Mouse (Mus musculus) gastrocnemius, postnatal 36 days (tissue): ENCODE data around the gene Flt3l. TPM values are rescaled to one million over a fixed set of nuclear protein-coding genes. Genes with fewer than 3 reads are reported as not detected.
"Not testable (repeated sequence)": the region's sequence is repeated elsewhere in the genome, so short reads cannot be mapped to it uniquely, and the experiment has no call there.

Experiments used
- DNase-seq, 2 experiments: peaks; one replicate each; pipeline ENCODE4 v3.0.0; 2022
- intact Hi-C: fragments of 180-260 bp; cut with DNase I; formaldehyde crosslinking; loops from one replicate; pipeline ENCODE4 v1.15.1; 2025
- total RNA-seq, 2 experiments: library from RNA; stranded (reverse); gene quantifications; 2 replicates each; pipeline ENCODE4 v1.2.3; 2021

Gene Flt3l
- total RNA-seq, 2 experiments from 2014 or later: 2.8 to 4.0 TPM

- intact Hi-C loops: no loop called here
- DNase-seq: no peak
These were observed 27.7 kb upstream of the Flt3l start, which contains the start of gene Slc17a7 for GRCm38 (mm10) chr7:45163735-45164490. Slc17a7 (plus strand) TSS chr7:45163949.

- DNase-seq: no peak
- intact Hi-C loops: loop anchor here (1.0 kb wide), 1 partner anchor 35 kb away; no protein-coding TSS in a partner anchor
These were observed 26.9 kb upstream of the Flt3l start for GRCm38 (mm10) chr7:45162996-45163615.

DNA sequence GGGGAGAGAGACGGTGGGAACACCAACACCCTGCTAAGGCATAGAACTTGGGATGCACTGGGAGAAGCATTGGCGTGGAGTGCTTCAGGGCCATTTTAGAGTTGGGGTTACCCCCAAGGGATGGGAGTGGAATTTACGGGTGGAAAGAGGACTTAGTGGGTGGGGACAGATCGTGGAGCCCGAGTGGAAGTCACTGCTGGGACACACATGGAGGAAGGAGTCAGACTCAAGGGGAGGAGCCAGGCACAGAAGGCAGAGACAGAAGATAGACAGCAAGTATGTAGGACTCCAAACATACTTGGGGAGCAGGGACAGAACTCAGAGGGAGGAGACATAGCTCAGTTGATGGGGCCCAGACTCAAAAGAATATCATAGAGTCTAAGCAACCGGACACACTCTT is 26.3 kb upstream of the Flt3l start:
- no peak for DNase-seq
- intact Hi-C loops: loop anchor here (1.0 kb wide), 1 partner anchor 36 kb away; no protein-coding TSS in a partner anchor

DNA sequence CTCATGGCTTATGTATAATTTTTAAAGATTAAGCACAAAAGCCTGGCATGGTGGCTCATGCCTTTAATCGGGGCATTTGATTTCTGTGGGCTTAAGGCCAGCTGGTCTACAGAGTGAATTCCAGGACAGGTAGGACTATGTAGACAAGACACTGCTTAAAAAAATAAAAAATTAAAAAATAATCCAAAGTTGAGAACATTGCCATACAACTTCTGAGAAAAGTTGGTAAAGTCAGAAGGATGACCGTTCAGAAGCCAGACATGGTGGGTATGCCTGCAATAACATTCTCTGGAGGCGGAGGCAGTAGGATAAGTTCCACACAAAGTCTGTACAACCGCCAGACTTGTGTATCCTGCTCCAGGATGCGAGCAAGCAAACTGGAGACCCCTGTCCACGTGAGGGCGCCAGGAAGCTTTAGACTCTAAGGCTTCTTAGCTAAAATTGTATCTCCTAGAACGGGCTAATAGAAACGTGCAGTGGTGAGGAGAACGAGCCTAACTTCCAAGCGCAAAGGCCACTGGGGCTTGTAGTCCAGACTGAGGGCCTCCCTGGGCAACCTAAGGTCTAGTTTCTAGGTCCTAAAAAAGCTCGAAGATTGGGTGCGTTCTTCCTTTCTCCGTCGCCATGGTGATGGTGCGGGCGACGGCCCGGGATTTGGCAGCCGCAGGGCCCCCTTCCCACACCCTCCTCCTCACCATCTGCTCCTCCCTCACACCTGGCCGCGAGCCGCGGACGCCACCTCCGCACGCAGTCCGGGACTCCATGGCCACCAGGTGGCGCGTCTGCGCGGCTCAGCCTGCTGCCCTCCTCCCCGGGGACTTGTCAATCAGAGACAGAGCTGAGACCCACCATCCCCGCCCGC is 25.6 kb upstream of the Flt3l start:
- DNase-seq: peak; percentile 83 to 85
- intact Hi-C loops: loop anchor here (1.0 kb wide), 1 partner anchor 36 kb away; no protein-coding TSS in a partner anchor

DNA sequence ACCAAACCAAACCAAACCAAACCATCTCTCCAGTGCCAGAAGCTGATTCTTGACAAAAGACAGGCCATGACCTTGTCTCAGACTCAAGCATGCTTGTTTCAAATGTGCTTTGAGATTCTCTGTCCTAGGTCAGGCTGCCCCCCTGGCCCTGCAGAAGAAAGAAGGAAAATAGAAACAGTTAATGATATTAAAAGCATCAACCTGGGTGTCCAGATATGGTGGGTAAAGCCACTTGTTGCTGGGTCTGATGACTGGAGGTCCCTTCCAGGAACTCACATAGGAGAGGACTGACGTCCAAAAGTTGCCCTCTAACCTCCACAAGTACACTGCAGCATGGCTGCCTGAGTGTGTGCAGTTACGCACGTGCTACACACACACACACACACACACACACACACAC is 24.6 kb upstream of the Flt3l start:
- intact Hi-C loops: no loop called here
- no peak for DNase-seq

DNA sequence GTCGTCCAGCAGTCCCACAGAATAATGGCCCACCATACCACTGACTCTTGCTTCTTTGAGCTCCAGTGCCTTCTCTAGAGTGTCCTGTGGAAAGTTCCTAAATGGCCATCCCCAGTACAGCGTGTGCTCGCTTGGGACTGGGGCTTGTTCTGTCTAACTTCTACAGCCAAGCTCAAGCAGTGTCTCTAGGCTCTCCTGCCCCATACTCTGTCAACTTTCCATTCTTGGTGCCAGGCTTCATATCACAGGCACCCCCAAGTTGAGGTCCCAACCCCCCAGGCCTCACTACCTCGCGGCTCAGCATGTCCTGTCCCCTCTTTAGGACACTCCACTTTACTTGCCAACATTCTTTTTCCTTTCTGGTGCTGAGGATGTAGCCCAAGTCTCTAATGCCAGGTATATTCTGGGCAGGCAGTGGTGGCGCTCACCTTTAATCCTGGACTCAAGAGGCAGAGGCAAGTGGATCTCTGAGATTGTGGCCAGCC is 24.1 kb upstream of the Flt3l start:
- intact Hi-C loops: no loop called here
- no peak for DNase-seq

GRCm38 (mm10) chr7:45158991-45159390 is 22.8 kb upstream of the Flt3l start:
- intact Hi-C loops: no loop called here

DNA sequence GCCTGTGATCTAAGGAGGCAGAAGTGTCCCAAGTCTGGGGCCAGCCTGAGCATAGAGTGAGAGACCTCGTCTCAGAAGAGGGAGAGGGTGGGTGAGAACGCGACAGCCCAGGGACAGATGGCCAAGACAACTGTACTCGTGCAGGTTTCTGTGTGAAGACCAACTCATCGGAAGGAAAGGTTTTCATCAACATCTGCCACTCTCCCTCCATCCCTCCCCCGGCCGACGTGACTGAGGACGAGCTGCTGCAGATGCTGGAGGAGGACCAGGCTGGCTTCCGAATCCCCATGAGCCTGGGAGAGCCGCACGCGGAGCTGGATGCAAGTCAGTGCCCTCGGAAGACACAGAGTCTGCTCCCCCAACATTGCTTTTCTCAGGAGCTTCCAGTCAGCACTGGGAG is 21.2 kb upstream of the Flt3l start:
- intact Hi-C loops: no loop called here
- DNase-seq: no peak

More at GRCm38 (mm10) chr7:45158991-45159390, 22.8 kb upstream of the Flt3l start:
- DNase-seq: no peak

DNA sequence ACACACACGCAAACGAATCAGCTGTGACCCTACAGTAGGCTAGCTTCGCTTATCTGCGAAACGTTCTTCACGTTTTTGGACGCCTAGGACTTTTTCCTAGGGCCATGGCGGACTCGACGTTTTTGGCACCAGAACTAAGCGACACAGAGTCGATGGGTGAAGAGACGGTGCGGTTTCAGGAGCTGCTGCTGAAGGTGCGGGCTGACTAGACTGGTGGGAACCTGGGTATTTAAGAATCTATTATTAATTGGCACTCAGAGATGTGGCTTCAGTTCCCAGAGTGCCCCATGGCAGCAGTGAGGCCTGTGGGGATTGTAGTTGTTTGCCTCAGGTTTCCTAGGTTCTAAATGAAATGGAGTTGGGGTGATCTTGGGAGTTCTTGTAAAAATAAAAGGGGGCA is 20.0 kb upstream of the Flt3l start:
- DNase-seq: no peak
- intact Hi-C loops: no loop called here

DNA sequence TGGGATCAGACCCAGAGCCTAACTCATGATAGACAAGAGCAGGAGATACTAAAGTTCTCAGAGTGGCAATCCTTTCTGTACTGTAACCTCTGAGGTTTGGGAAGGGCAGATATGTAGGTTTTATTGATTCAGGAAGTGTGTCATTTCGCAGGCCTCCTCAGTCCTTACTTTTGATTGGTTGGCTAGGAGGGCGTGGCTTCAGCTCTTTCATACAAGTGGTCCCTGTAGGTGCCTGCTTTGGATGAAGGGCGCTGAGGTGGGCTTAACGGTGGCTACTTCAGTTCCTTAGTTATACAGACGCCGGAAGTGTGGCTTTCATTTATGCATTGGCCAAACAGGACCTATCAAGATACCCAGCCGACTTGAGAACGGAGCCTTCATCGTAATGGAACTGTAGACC is 19.4 kb upstream of the Flt3l start:
- intact Hi-C loops: no loop called here
- no peak for DNase-seq

DNA sequence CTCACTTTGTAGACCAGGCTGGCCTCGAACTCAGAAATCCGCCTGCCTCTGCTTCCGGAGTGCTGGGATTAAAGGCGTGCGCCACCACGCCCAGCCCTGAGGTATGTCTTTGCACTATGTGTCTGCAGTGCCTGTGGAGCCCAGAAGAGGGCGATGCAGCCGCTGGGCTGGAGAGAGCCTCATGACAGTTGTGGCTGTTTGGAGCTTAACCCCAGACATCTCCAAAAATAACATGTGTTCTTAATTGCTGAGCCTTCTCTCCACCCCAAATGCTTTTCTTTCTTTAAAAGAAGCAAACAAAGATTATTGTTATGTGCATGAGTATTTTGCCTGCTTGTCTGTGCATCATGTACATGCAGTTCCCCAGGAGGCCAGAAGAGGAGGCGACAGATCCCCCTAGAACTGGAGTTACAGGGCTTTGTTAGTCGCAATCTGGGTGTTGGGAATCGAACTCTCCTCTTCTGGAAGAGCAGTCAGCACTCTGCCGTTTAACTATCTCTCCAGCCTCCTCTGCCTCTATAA is 18.8 kb upstream of the Flt3l start:
- DNase-seq: peak; percentile 56 to 58
- intact Hi-C loops: no loop called here

DNA sequence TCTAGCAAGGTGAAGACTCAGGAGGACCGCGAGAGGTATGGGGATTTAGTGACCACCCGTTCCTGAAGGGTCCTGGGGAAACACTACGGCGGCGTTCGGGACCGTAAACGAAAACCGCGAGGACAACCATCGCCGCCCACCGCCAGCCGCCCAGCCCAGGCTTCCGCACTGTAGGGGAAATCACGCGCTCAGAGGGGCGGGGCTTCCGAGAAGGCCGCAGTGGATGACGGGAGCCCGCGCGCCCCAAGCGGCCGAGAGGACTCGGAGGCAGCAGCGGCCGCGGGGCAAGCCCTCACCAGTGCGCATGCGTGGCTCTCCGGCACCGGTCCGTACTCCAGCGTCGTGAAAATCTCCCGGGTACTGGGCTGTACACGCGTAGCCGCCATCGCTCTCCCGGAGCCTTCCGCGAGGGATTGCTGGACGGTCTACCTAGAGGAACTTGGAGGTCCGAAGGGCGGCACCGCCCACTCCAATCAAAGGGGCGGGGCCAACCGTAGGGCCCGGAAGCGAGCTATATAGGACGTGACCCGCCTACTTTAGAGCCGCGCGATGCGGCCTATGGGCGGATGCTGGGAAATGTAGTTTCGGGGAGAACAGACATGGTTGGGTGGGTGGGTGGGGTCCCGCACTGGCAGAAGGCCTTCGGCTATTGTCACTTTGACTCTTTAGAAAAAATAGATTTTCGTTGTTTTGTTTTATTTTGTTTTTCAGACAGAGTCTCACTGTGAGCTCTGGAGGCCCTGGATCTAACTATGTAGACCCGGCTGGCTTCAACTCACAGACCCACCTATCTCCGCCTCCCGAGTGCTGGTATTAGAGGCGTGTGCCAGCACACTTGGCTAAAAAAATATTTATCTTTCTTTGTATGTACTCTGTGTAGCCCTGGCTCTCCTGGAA is 18.1 kb upstream of the Flt3l start, which contains the start of the genes Pih1d1 and Aldh16a1:
Gene Pih1d1 (plus strand): TSS at position 208 of the 897 bp plus-strand sequence.
Gene Aldh16a1 (minus strand): TSS at position 489 of the 897 bp plus-strand sequence.
- peak; percentile 96 for DNase-seq
- intact Hi-C loops: no loop called here

DNA sequence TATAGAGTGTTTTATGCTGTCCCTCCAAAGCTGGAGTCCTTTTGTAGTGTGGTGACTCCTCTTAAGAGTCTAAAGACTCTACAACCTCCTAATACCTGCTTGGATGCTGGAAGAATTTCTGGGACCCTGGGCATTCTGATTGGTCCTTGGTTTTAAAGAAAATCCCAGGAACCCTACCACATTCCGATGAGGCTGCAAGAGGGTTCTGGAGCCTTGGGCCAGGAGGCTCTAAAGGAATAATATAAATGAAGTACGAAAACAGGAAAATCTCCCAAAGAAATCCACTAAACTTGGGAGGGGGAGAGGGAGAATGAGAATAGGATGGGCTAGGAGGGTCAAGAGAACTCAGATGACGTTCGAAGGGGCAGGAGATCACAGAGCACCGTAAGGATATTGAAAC is 17.4 kb upstream of the Flt3l start:
- no peak for DNase-seq
- intact Hi-C loops: no loop called here

- DNase-seq, intact Hi-C loops: not testable (repeated sequence)
These were observed 16.8 kb upstream of the Flt3l start for GRCm38 (mm10) chr7:45153052-45153451.

DNA sequence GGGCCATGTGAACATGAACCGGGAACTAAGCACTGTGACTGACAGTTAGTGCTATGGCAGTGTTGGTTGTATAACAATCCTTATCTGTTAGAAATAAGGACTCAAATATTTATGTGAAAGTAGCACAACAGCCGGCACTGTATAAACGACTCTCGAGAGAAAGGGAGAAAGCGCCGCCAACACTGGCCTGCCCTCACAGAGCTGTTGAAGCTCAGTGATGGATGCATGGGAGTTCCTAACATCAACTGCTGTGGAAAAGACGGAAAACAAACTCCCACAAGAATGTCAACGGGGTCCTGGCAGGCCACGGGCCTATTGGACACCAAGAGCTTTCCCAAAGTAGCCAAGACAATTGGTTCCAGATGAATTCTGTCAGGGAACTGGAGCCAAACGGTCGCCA is 15.1 kb upstream of the Flt3l start:
- intact Hi-C loops: no loop called here
- peak in 1 of 2 experiments; percentile 31 for DNase-seq

GRCm38 (mm10) chr7:45150321-45150720 is 14.1 kb upstream of the Flt3l start:
- intact Hi-C loops: no loop called here
- DNase-seq: no peak

DNA sequence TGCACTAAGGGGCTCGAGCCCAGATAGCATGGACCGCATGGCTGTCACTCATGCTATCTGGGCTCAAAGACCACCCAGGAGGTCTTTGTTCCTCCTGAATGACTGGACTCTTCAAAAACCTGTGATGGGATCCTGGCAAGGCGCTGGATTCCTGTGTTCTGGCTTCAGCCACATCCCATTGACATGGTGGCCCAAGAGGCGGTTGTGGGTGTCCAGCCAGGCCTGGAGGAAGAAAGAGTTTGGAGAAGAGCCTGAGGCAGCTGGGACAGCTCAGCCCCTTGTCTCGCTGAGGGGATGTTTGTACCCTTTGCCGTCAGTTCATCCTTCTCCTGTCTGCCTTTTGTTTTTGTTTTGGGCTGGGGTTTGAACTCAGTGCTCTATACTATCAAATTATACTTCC is 13.3 kb upstream of the Flt3l start:
- intact Hi-C loops: no loop called here
- DNase-seq: no peak

DNA sequence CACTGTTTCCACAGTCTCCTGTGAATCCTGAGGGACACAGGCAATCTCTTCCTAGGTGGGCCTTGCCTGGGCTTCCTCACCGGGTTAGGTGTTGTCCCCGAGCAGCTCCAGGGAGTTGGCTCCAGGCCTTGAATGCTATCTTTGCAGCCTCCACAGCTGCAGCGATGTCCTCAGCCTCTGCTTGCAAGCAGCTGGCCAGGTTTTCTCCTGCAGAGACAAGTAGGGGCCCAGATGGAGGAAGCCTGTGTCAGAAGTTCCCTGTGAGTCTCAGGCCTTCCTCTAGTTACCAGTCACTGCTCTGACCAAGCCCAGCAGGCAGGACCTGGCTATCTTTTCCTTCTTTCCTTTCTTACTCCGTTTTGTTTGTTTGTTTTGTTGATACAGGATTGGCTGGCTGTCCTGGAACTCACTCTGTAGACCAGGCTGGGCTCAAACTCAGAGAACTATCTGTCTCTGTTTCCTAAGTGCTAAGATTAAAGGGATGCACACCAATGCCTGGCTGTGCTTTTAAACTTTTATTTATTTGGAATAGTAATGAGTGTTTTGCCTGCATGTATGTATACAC is 12.4 kb upstream of the Flt3l start:
- intact Hi-C loops: no loop called here
- no peak for DNase-seq

DNA sequence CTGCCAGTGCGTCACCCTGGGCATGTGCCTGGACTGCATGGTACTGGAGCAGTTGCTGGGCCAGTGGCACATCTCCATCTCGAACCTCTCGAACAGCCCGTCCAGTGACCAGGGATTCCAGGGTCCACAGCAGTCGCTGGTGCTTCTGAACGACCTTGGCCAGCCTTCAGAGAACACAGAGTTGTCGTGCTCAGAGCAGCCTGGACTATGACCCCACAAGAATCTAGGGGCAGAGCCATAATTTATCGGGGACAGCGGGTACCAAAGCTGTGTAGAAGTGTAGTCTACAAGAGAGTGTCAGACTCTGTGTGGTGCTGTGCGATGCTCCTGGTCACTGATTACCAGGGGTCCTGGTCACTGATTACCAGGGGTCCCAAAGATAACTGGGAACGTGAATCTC is 11.7 kb upstream of the Flt3l start:
- no peak for DNase-seq
- intact Hi-C loops: no loop called here
